Mouse (Mus musculus) granulocyte monocyte progenitor cell, adult 5-6 weeks (primary cell): Measurements from ENCODE around the gene Rwdd2b. TPM values are rescaled to one million over a fixed set of nuclear protein-coding genes. Genes with fewer than 3 reads are reported as not detected.

Experiments used
- ATAC-seq: replicated peaks from 2 replicates; pipeline ENCODE4 v1.8.0; 2016; ENCODE audit warnings: mild to moderate bottlenecking, moderate TSS enrichment, inconsistent platforms; ENCODE audit not compliant: poor library complexity, severe bottlenecking
- total RNA-seq, 2 experiments: library from RNA; stranded (forward) in 1 of 2; stranded (reverse) in 1 of 2; fragments of 200-712, 200-1000 nt in 1 of 2; fragments of >200 nt in 1 of 2; fragmentation: Nextera tagmentation in 1 of 2; gene quantifications; 2 replicates each; pipeline ENCODE4 v1.2.3; 2014 to 2017

The Rwdd2b gene
- total RNA-seq (2014; fragmentation: Nextera tagmentation) (11.1 and 16.9 TPM in 2 replicates), total RNA-seq (2017) (17.5 and 18.5 TPM in 2 replicates)

GRCm38 (mm10) chr16:87440184-87440686 lies at the start of gene Rwdd2b:
Gene Rwdd2b, minus strand, starts transcription at chr16:87440573.
- peak; percentile 93 for ATAC-seq

GRCm38 (mm10) chr16:87488605-87489004 lies 48.2 kb upstream of the Rwdd2b start:
- ATAC-seq = no peak

GRCm38 (mm10) chr16:87486739-87487138 lies 46.4 kb upstream of the Rwdd2b start:
- ATAC-seq = no peak

GRCm38 (mm10) chr16:87484367-87484766 lies 44.0 kb upstream of the Rwdd2b start:
- ATAC-seq = no peak

- no peak for ATAC-seq
These were observed 30.2 kb upstream of the Rwdd2b start for GRCm38 (mm10) chr16:87470579-87470978.

- no peak for ATAC-seq
These were observed 18.4 kb upstream of the Rwdd2b start for GRCm38 (mm10) chr16:87458752-87459151.

- ATAC-seq = peak; percentile 64
These were observed 14.8 kb upstream of the Rwdd2b start for GRCm38 (mm10) chr16:87455180-87455611.

GRCm38 (mm10) chr16:87454419-87455179 lies 14.2 kb upstream of the Rwdd2b start, which contains the start of gene Usp16:
Gene Usp16, plus strand, starts transcription at chr16:87454703.
- peak; percentile 98 for ATAC-seq

- no peak for ATAC-seq
These were observed 12.9 kb upstream of the Rwdd2b start for GRCm38 (mm10) chr16:87453226-87453625.

GRCm38 (mm10) chr16:87445528-87445927 lies 5.2 kb upstream of the Rwdd2b start:
- ATAC-seq = no peak

- ATAC-seq = no peak
These were observed 4.7 kb upstream of the Rwdd2b start for GRCm38 (mm10) chr16:87445110-87445509.

GRCm38 (mm10) chr16:87444071-87444470 lies 3.7 kb upstream of the Rwdd2b start:
- ATAC-seq = no peak

GRCm38 (mm10) chr16:87443245-87443644 lies 2.9 kb upstream of the Rwdd2b start:
- ATAC-seq = no peak

- no peak for ATAC-seq
These were observed 1.9 kb upstream of the Rwdd2b start for GRCm38 (mm10) chr16:87442291-87442690.

GRCm38 (mm10) chr16:87441089-87441488 lies 716 bp upstream of the Rwdd2b start:
- peak; percentile 50 for ATAC-seq

- ATAC-seq = no peak
These were observed 1.7 kb downstream of the Rwdd2b start for GRCm38 (mm10) chr16:87438697-87439096.

- ATAC-seq = no peak
These were observed 3.3 kb downstream of the Rwdd2b start for GRCm38 (mm10) chr16:87437096-87437495.

- no peak for ATAC-seq
These were observed 4.8 kb downstream of the Rwdd2b start for GRCm38 (mm10) chr16:87435411-87436205.

- no peak for ATAC-seq
These were observed 5.4 kb downstream of the Rwdd2b start for GRCm38 (mm10) chr16:87434946-87435345.

- ATAC-seq = no peak
These were observed 6.1 kb downstream of the Rwdd2b start for GRCm38 (mm10) chr16:87434266-87434665.
